Mouse (Mus musculus) brain, embryonic 14.5 days (tissue): ENCODE results near the gene Med24. TPM values are rescaled to one million over a fixed set of nuclear protein-coding genes. Genes with fewer than 3 reads are reported as not detected.

Source experiments
- DNase-seq: peaks from one replicate; pipeline ENCODE4 v3.0.0-alpha.2; 2011; ENCODE audit warnings: low read depth
- CTCF ChIP-seq: fragments of 200-500 bp; IDR thresholded peaks from 2 replicates; pipeline ENCODE4 v1.5.1; 2012; ENCODE audit warnings: inconsistent platforms, mild to moderate bottlenecking, moderate library complexity, borderline replicate concordance; ENCODE audit not compliant: insufficient read depth, insufficient read length; ENCODE audit errors: extremely low read depth
- POLR2A ChIP-seq: fragments of 200-500 bp; IDR thresholded peaks from 2 replicates; pipeline ENCODE4 v1.6.1; 2012; ENCODE audit warnings: mild to moderate bottlenecking, inconsistent platforms, borderline replicate concordance; ENCODE audit not compliant: poor library complexity, insufficient read depth, insufficient read length, severe bottlenecking; ENCODE audit errors: extremely low read depth
- polyA plus RNA-seq: library from polyadenylated mRNA; depleted of rRNA; stranded (reverse); fragments of >200 nt; gene quantifications from 2 replicates; pipeline ENCODE4 v1.2.3, GENCODE M21; 2012; rRNA removed

Med24 gene
- polyA plus RNA-seq: 134 and 170 TPM in 2 replicates

DNA sequence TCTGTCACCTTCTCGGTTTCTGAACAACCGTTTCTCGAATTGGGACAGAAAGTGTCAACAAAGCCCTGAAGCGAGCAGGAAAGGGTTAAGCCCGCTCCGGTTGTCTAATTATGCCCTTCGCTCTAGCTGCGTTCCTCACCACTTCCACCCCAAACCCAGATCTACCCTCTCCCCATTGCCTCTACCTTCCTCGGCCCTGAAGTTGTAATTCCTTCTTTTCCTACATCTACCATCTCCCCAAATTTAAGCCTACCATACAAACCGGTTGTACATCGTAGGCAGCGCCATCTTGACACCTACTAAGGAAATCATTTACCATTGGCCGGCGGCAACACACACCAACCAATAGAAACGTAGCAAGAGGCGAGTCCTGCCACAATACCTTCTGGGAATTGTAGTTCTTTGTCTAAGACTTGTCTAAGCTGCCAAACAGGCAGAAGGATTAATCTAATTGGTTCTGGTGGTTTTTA is at the start of gene Med24:
Med24 (minus strand) TSS at position 317 of the 470 bp plus-strand sequence.
- peak; percentile 30; the same call in 1 of the 2 replicates for TF ChIP-seq POLR2A
- no peak for TF ChIP-seq CTCF

GRCm38 (mm10) chr11:98777888-98778287 is 48.7 kb upstream of the Med24 start:
- DNase-seq: no peak
- TF ChIP-seq POLR2A: no peak
- no peak for TF ChIP-seq CTCF

More for the DNA sequence above, at the start of gene Med24:
- DNase-seq: peak; percentile 98

DNA sequence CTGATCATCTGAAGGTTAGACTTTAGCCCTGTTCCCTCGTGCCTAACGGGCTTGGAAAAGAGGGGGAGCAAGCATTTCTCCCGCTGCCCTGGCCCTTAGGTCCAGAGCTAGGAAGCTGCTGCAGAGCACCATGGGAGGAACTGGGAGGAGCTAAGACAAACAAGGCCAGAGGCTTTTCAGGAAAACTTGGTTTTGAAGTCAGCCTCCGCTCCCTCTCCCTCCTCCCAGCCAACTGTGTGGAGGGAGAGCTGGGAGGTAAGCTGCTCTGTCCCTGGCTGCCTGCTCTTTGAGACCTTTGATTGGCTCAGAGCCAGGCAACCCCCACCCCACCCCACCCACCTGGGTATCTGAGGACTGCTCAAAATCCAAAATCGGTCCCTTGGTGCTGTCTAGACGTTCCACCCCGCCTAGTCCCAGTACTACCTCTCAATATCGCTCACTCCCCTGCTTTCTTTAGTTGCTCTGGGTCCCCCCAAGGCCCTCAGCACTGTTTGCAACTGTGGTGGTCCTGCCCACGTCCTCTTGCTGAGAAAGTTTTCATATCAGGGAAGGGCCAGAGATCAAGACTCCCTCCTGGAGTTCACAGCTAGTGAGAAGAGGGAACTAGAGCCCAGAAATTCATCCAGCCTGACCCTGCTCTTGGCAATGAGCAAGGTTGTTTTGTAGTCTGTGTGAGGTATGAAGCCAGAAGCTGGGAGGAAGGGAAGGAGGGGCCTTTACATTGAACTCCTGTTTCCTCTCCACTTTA is 47.8 kb upstream of the Med24 start:
- peak; percentile 57 for DNase-seq
- TF ChIP-seq POLR2A (no peak), CTCF (no peak)

- DNase-seq: no peak
- TF ChIP-seq CTCF: no peak
- no peak for TF ChIP-seq POLR2A
These were observed 47.0 kb upstream of the Med24 start for GRCm38 (mm10) chr11:98776052-98776764.

DNA sequence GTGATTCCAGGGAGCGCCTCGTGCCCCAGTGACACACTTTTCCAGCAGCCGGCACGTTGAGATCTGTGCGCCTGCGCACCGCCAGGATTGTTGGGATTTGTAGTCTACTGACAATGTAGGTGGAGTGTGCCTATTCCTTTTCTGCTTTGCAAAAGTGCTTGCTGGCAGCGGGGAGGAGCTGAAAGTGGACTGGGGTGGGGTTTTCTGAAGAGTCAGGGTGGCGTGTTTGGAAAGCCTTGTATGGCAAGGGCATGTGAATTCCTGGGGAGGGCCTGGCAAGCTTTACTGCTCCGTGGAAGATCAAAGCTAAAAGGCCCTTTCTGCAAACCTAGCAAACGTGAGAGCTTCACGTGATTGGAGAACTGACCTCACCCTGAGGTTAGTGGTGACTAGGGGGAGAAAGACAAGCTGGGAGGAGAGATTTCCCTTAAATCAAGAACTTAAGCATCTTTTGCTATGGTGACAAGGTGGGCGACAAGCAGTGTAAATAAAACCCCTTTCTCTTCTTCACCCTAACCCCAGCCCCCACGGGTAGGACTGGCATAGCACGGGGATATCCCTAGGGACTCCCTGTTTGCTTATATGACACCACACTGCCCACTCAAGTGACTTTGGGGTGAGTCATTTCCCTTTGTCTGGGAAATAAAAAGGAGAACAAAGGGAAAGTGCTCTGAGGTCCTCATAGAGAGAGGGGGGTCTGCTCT is 46.3 kb upstream of the Med24 start:
- peak; percentile 98 for DNase-seq
- TF ChIP-seq CTCF: no peak
- TF ChIP-seq POLR2A: no peak

DNA sequence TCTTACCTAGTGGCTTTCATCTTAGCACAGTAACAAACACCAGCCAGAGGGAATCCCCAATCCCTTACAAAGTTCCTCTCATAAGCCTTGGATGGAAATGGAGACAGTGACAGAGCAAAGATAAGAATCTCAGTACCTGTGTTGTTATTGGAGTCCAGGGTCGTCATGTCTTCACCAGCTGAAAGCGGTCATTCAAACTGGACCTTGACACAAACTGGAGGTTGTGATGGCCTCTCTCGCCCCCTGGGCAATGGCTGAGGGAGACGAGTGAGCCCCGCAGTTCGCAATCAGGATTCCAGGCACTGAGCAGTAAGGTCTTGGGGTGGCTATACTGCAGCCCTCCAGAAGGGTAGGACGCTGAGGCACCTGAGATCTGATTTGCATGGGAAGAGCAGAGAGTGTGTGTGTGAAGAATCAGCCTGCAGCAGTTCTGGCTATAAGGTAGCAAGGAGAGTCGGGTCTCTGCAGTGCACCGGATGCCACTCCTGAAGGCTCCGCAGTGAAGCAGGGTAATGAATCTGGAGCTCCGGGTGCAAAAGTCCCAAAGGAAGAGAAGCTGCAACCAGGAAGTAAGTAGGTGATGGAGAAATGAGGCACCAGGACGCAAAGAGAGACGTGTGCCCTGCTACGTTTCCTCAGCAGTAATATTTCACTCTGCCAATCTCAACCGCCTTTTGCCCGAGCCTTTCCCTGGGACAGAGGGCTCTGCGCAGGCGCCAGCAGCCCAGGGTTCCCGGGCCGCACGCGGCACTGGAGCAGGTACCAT is 45.5 kb upstream of the Med24 start, which contains the start of gene Nr1d1:
Nr1d1 (minus strand) TSS at position 752 of the 766 bp plus-strand sequence.
- TF ChIP-seq CTCF: no peak
- TF ChIP-seq POLR2A: no peak

GRCm38 (mm10) chr11:98773635-98774295 is 44.5 kb upstream of the Med24 start:
- no peak for TF ChIP-seq POLR2A
- TF ChIP-seq CTCF: no peak

More for the DNA sequence above, 45.5 kb upstream of the Med24 start, which contains the start of gene Nr1d1:
- DNase-seq: no peak

GRCm38 (mm10) chr11:98772667-98773171 is 43.5 kb upstream of the Med24 start:
- TF ChIP-seq POLR2A (no peak), CTCF (no peak)
- no peak for DNase-seq

More at GRCm38 (mm10) chr11:98773635-98774295, 44.5 kb upstream of the Med24 start:
- peak; percentile 97 for DNase-seq

GRCm38 (mm10) chr11:98771844-98772525 is 42.8 kb upstream of the Med24 start:
- no peak for TF ChIP-seq POLR2A
- no peak for TF ChIP-seq CTCF
- no peak for DNase-seq

DNA sequence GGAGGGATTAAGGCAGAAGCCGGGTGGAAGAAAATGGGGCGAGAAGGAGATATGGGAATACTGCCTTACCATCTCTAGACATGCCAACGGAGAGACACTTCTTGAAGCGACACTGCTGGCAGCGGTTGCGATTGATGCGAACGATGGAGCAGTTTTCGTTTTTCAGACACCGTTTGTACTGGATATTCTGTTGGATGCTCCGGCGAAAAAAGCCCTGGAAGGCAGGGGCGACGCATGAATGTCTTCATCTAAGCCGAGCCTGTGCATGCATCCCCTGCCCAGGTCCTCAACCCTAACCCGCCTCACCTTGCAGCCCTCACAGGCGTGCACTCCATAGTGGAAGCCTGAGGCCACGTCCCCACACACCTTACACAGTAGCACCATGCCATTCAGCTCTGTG is 41.9 kb upstream of the Med24 start:
- DNase-seq: no peak
- no peak for TF ChIP-seq CTCF
- no peak for TF ChIP-seq POLR2A
